Mouse (Mus musculus): Measurements from ENCODE around the gene Dlg2. TPM values are rescaled to one million over a fixed set of nuclear protein-coding genes. Genes with fewer than 3 reads are reported as not detected.

Gene Dlg2
- polyA plus RNA-seq, 1 experiment from 2014 or later = 6.3 TPM

- no peak overlapping the region for H3K9ac ChIP-seq (ENCODE audit: low read length)
- no peak overlapping the region for H3K4me3 ChIP-seq (ENCODE audit: low read depth, low read length)
- no peaks in the 10 kb centered on the region for H3K9me3 ChIP-seq (ENCODE audit: control insufficient read depth, low read length)
- H3K4me1 ChIP-seq (replicated peaks; ENCODE audit: control insufficient read depth, insufficient read depth, low read length) = no peaks in the 10 kb centered on the region
- H3K27ac ChIP-seq (ENCODE audit: low read depth) = no peak overlapping the region
- ATAC-seq (replicated peaks; ENCODE audit: low FRiP score, low TSS enrichment, low read depth) (no peak), DNase-seq (ENCODE audit: low spot score) (no peak)
- H3K27me3 ChIP-seq (replicated peaks; ENCODE audit: control insufficient read depth, insufficient read depth, low read length) = no peaks in the 10 kb centered on the region
- no peak overlapping the region for H3K4me2 ChIP-seq (ENCODE audit: low read length)
- WGBS = 81% methylated on average over 2 of the region's 2 CpGs
- H3K36me3 ChIP-seq (ENCODE audit: control insufficient read depth, insufficient read depth, low read length) = no peaks in the 10 kb centered on the region
Measured at GRCm38 (mm10) chr7:92034256-92034655, 1557.8 kb downstream of the Dlg2 start.

GRCm38 (mm10) chr7:92040187-92040586 lies 1563.7 kb downstream of the Dlg2 start:
- no peak overlapping the region for H3K4me3 ChIP-seq (ENCODE audit: low read depth, low read length)
- no peak overlapping the region for H3K27ac ChIP-seq (ENCODE audit: low read depth)
- no peaks in the 10 kb centered on the region for H3K27me3 ChIP-seq (replicated peaks; ENCODE audit: control insufficient read depth, insufficient read depth, low read length)
- DNase-seq (ENCODE audit: low spot score) (no peak), ATAC-seq (replicated peaks; ENCODE audit: low FRiP score, low TSS enrichment, low read depth) (no peak)
- H3K4me2 ChIP-seq (ENCODE audit: low read length) = no peak overlapping the region
- H3K9me3 ChIP-seq (ENCODE audit: control insufficient read depth, low read length) = no peaks in the 10 kb centered on the region
- no peaks in the 10 kb centered on the region for H3K36me3 ChIP-seq (ENCODE audit: control insufficient read depth, insufficient read depth, low read length)
- no peak overlapping the region for H3K9ac ChIP-seq (ENCODE audit: low read length)
- no peaks in the 10 kb centered on the region for H3K4me1 ChIP-seq (replicated peaks; ENCODE audit: control insufficient read depth, insufficient read depth, low read length)

GRCm38 (mm10) chr7:92040785-92041411 lies 1564.4 kb downstream of the Dlg2 start:
- Histone ChIP-seq H3K9me3 (ENCODE audit: control insufficient read depth, low read length) (no peaks in the 10 kb centered on the region), H3K9ac (ENCODE audit: low read length) (no peak overlapping the region)

GRCm38 (mm10) chr7:92044966-92045365 lies 1568.5 kb downstream of the Dlg2 start:
- Histone ChIP-seq H3K27ac (ENCODE audit: low read depth) (no peak overlapping the region), H3K4me3 (ENCODE audit: low read depth, low read length) (no peak overlapping the region), H3K9me3 (ENCODE audit: control insufficient read depth, low read length) (no peaks in the 10 kb centered on the region), H3K36me3 (ENCODE audit: control insufficient read depth, insufficient read depth, low read length) (no peaks in the 10 kb centered on the region), H3K4me2 (ENCODE audit: low read length) (no peak overlapping the region), H3K9ac (ENCODE audit: low read length) (no peak overlapping the region), H3K27me3 (replicated peaks; ENCODE audit: control insufficient read depth, insufficient read depth, low read length) (no peaks in the 10 kb centered on the region), H3K4me1 (replicated peaks; ENCODE audit: control insufficient read depth, insufficient read depth, low read length) (no peaks in the 10 kb centered on the region)
- ATAC-seq (replicated peaks; ENCODE audit: low FRiP score, low TSS enrichment, low read depth) (no peak), DNase-seq (ENCODE audit: low spot score) (no peak)
- 93% methylated on average over 1 of the region's 1 CpGs for WGBS

More at GRCm38 (mm10) chr7:92040785-92041411, 1564.4 kb downstream of the Dlg2 start:
- Histone ChIP-seq H3K36me3 (ENCODE audit: control insufficient read depth, insufficient read depth, low read length) (no peaks in the 10 kb centered on the region), H3K27me3 (replicated peaks; ENCODE audit: control insufficient read depth, insufficient read depth, low read length) (no peaks in the 10 kb centered on the region), H3K4me1 (replicated peaks; ENCODE audit: control insufficient read depth, insufficient read depth, low read length) (no peaks in the 10 kb centered on the region), H3K4me3 (ENCODE audit: low read depth, low read length) (no peak overlapping the region), H3K4me2 (ENCODE audit: low read length) (no peak overlapping the region), H3K27ac (ENCODE audit: low read depth) (no peak overlapping the region)
- no peak for ATAC-seq (replicated peaks; ENCODE audit: low FRiP score, low TSS enrichment, low read depth)
- no peak for DNase-seq (ENCODE audit: low spot score)
- WGBS = 55% methylated on average over 2 of the region's 2 CpGs

- ATAC-seq (replicated peaks; ENCODE audit: low FRiP score, low TSS enrichment, low read depth) (no peak), DNase-seq (ENCODE audit: low spot score) (no peak)
- H3K4me3 ChIP-seq (ENCODE audit: low read depth, low read length) = no peak overlapping the region
- H3K9ac ChIP-seq (ENCODE audit: low read length) = no peak overlapping the region
- 28% methylated on average over 2 of the region's 2 CpGs for WGBS
- H3K27me3 ChIP-seq (replicated peaks; ENCODE audit: control insufficient read depth, insufficient read depth, low read length) = no peaks in the 10 kb centered on the region
- H3K36me3 ChIP-seq (ENCODE audit: control insufficient read depth, insufficient read depth, low read length) = no peaks in the 10 kb centered on the region
- no peaks in the 10 kb centered on the region for H3K9me3 ChIP-seq (ENCODE audit: control insufficient read depth, low read length)
- no peak overlapping the region for H3K27ac ChIP-seq (ENCODE audit: low read depth)
- H3K4me1 ChIP-seq (replicated peaks; ENCODE audit: control insufficient read depth, insufficient read depth, low read length) = no peaks in the 10 kb centered on the region
- H3K4me2 ChIP-seq (ENCODE audit: low read length) = no peak overlapping the region
Measured at GRCm38 (mm10) chr7:92047271-92047670, 1570.8 kb downstream of the Dlg2 start.

- no peaks in the 10 kb centered on the region for H3K36me3 ChIP-seq (ENCODE audit: control insufficient read depth, insufficient read depth, low read length)
- no peak for DNase-seq (ENCODE audit: low spot score)
- H3K9ac ChIP-seq (ENCODE audit: low read length) = no peak overlapping the region
- no peak overlapping the region for H3K27ac ChIP-seq (ENCODE audit: low read depth)
- ATAC-seq (replicated peaks; ENCODE audit: low FRiP score, low TSS enrichment, low read depth) = no peak
- H3K4me3 ChIP-seq (ENCODE audit: low read depth, low read length) = no peak overlapping the region
- no peak overlapping the region for H3K4me2 ChIP-seq (ENCODE audit: low read length)
- no peaks in the 10 kb centered on the region for H3K4me1 ChIP-seq (replicated peaks; ENCODE audit: control insufficient read depth, insufficient read depth, low read length)
- WGBS = 62% methylated on average over 1 of the region's 1 CpGs
- H3K9me3 ChIP-seq (ENCODE audit: control insufficient read depth, low read length) = no peaks in the 10 kb centered on the region
- no peaks in the 10 kb centered on the region for H3K27me3 ChIP-seq (replicated peaks; ENCODE audit: control insufficient read depth, insufficient read depth, low read length)
Measured at GRCm38 (mm10) chr7:92048876-92049275, 1572.4 kb downstream of the Dlg2 start.

GRCm38 (mm10) chr7:92066851-92067250 lies 1590.4 kb downstream of the Dlg2 start:
- Histone ChIP-seq H3K9me3 (ENCODE audit: control insufficient read depth, low read length) (no peaks in the 10 kb centered on the region), H3K4me2 (ENCODE audit: low read length) (no peak overlapping the region), H3K27ac (ENCODE audit: low read depth) (no peak overlapping the region), H3K4me3 (ENCODE audit: low read depth, low read length) (no peak overlapping the region), H3K4me1 (replicated peaks; ENCODE audit: control insufficient read depth, insufficient read depth, low read length) (no peaks in the 10 kb centered on the region), H3K9ac (ENCODE audit: low read length) (no peak overlapping the region), H3K27me3 (replicated peaks; ENCODE audit: control insufficient read depth, insufficient read depth, low read length) (no peaks in the 10 kb centered on the region), H3K36me3 (ENCODE audit: control insufficient read depth, insufficient read depth, low read length) (no peaks in the 10 kb centered on the region)
- DNase-seq (ENCODE audit: low spot score) = no peak
- WGBS = 72% methylated on average over 4 of the region's 4 CpGs
- ATAC-seq (replicated peaks; ENCODE audit: low FRiP score, low TSS enrichment, low read depth) = no peak

GRCm38 (mm10) chr7:92087429-92087828 lies 1611.0 kb downstream of the Dlg2 start:
- WGBS = 44% methylated on average over 3 of the region's 3 CpGs
- ATAC-seq (replicated peaks; ENCODE audit: low FRiP score, low TSS enrichment, low read depth) (no peak), DNase-seq (ENCODE audit: low spot score) (no peak)
- no peak overlapping the region for H3K4me2 ChIP-seq (ENCODE audit: low read length)
- no peaks in the 10 kb centered on the region for H3K4me1 ChIP-seq (replicated peaks; ENCODE audit: control insufficient read depth, insufficient read depth, low read length)
- no peaks in the 10 kb centered on the region for H3K36me3 ChIP-seq (ENCODE audit: control insufficient read depth, insufficient read depth, low read length)
- no peaks in the 10 kb centered on the region for H3K9me3 ChIP-seq (ENCODE audit: control insufficient read depth, low read length)
- no peaks in the 10 kb centered on the region for H3K27me3 ChIP-seq (replicated peaks; ENCODE audit: control insufficient read depth, insufficient read depth, low read length)
- H3K9ac ChIP-seq (ENCODE audit: low read length) = no peak overlapping the region
- no peak overlapping the region for H3K4me3 ChIP-seq (ENCODE audit: low read depth, low read length)
- no peak overlapping the region for H3K27ac ChIP-seq (ENCODE audit: low read depth)

GRCm38 (mm10) chr7:92093860-92094259 lies 1617.4 kb downstream of the Dlg2 start:
- H3K9ac ChIP-seq (ENCODE audit: low read length) = no peak overlapping the region
- no peak overlapping the region for H3K27ac ChIP-seq (ENCODE audit: low read depth)
- 6% methylated on average over 3 of the region's 3 CpGs for WGBS
- no peaks in the 10 kb centered on the region for H3K27me3 ChIP-seq (replicated peaks; ENCODE audit: control insufficient read depth, insufficient read depth, low read length)
- H3K4me3 ChIP-seq (ENCODE audit: low read depth, low read length) = no peak overlapping the region
- no peaks in the 10 kb centered on the region for H3K9me3 ChIP-seq (ENCODE audit: control insufficient read depth, low read length)
- H3K36me3 ChIP-seq (ENCODE audit: control insufficient read depth, insufficient read depth, low read length) = no peaks in the 10 kb centered on the region
- ATAC-seq (replicated peaks; ENCODE audit: low FRiP score, low TSS enrichment, low read depth) = no peak; the same call in 1 of the 2 replicates
- H3K4me2 ChIP-seq (ENCODE audit: low read length) = no peak overlapping the region
- no peaks in the 10 kb centered on the region for H3K4me1 ChIP-seq (replicated peaks; ENCODE audit: control insufficient read depth, insufficient read depth, low read length)
- peak; percentile 76 for DNase-seq (ENCODE audit: low spot score)

Measured in intestine, embryonic 14.5 days (tissue).